Mouse (Mus musculus) forebrain, postnatal 0 days (tissue): ENCODE data around the gene Dusp1. TPM values are rescaled to one million over a fixed set of nuclear protein-coding genes. Genes with fewer than 3 reads are reported as not detected.

Source experiments
- ATAC-seq: fragments of 200-750 bp; cut with Nextera tagmentation; 2 replicates; pipeline ENCODE4 v1.8.0; 2017; ENCODE audit warnings: mild to moderate bottlenecking, moderate library complexity
- DNase-seq: peaks from one replicate; pipeline ENCODE4 v3.0.0-alpha.2; 2015
- H3K27ac ChIP-seq: fragments of 300-500 bp; sonication (generic); 2 replicates; pipeline ENCODE4 v1.5.1; 2014; ENCODE audit warnings: low read depth, mild to moderate bottlenecking, antibody characterized with exemption, low read length, moderate library complexity, mixed read lengths
- H3K27me3 ChIP-seq: fragments of 300-500 bp; sonication (generic); 2 replicates; pipeline ENCODE4 v1.6.1; 2014; ENCODE audit warnings: mild to moderate bottlenecking, low read length, mixed read lengths; ENCODE audit not compliant: insufficient read depth
- H3K36me3 ChIP-seq: fragments of 300-500 bp; sonication (generic); 2 replicates; pipeline ENCODE4 v1.6.1; 2014; ENCODE audit warnings: mild to moderate bottlenecking, moderate library complexity; ENCODE audit not compliant: insufficient read depth
- H3K4me1 ChIP-seq: fragments of 300-500 bp; sonication (generic); 2 replicates; pipeline ENCODE4 v1.6.1; 2014; ENCODE audit warnings: antibody characterized with exemption; ENCODE audit not compliant: insufficient read depth
- H3K4me2 ChIP-seq: fragments of 300-500 bp; sonication (generic); 2 replicates; pipeline ENCODE4 v1.6.1; 2014; ENCODE audit warnings: low read depth, mild to moderate bottlenecking, moderate library complexity
- H3K4me3 ChIP-seq: fragments of 300-500 bp; sonication (generic); 2 replicates; pipeline ENCODE4 v1.5.1; 2014; ENCODE audit warnings: low read depth, low read length, mixed read lengths
- H3K9ac ChIP-seq: fragments of 300-500 bp; sonication (generic); 2 replicates; pipeline ENCODE4 v1.6.1; 2014; ENCODE audit warnings: mild to moderate bottlenecking
- H3K9me3 ChIP-seq: fragments of 300-500 bp; sonication (generic); 2 replicates; pipeline ENCODE4 v1.6.1; 2016; ENCODE audit warnings: low read length
- CTCF ChIP-seq: sonication (generic); IDR thresholded peaks from 2 replicates; pipeline ENCODE4 v1.5.1; 2016; ENCODE audit warnings: antibody characterized with exemption, control low read depth, low read depth
- WGBS: fragments of 180-500 bp; shearing (Covaris S2); extraction: QIAGEN DNeasy Blood & Tissue Kit; methylation state at CpG from one replicate; pipeline ENCODE4 v1.1.7; 2014; 5-methylcytosine and 5-hydroxymethylcytosine counted together
- polyA plus RNA-seq: library from polyadenylated mRNA; unstranded; fragments of >200 nt; fragmentation: Nextera tagmentation; extraction: Ambion mirVana; gene quantifications from 2 replicates; pipeline ENCODE4 v1.2.1, GENCODE M21; 2015
- total RNA-seq: library from RNA; depleted of rRNA; stranded (reverse); fragments of >200 nt; gene quantifications from 2 replicates; pipeline ENCODE4 v1.2.3, GENCODE M21; 2014

Dusp1 gene
- total and polyA plus RNA-seq, 2 experiments from 2014 or later, result 36.0 to 41.0 TPM

DNA sequence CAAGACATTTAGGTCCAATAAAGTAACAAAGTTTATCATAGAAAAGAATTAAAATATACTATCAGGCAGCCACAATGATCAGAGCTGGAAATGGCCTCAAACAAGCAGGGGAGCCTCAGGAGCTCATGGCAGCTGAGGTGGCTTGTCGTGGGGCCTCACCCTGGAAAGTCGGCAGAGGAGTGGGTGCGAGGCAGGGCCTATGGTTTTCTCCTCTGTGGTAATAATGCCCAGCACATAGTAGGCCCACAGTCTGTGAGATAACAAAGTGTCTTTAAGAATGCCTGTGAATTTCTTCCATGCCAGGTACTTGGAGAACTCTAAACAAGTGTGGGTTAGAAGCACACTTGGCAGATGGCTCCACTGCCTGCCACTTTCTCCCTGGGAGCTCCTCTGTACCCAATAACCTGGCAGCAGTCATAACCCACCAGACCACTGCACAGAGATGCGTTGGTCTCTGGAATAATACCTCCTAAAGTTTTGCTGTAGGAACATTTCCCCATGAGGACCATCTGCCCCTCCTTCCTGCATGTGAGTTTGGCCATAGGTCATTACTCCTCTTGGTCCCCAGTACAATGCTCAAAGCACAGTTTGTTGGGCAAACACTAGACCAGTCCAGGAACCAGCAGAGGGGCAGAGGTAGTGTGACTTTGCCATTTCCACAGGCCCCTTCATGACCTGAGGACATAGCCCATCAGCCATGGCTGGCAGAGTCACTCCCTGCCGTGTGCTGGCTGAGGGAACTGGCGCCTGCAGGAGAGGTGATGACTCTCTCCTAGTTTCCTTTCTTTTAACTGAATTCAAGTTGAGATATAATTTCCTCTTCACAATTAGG is 48.3 kb downstream of the Dusp1 start:
- Histone ChIP-seq H3K9me3 (no peaks in the 10 kb centered on the region), H3K27me3 (no peaks in the 10 kb centered on the region), H3K27ac (no peak overlapping the region), H3K4me2 (no peak overlapping the region), H3K36me3 (no peaks in the 10 kb centered on the region), H3K4me3 (no peak overlapping the region), H3K4me1 (no peaks in the 10 kb centered on the region), H3K9ac (no peak overlapping the region)
- 79% methylated on average over 6 of the region's 6 CpGs for WGBS
- no peak for TF ChIP-seq CTCF
- no peak for ATAC-seq
- DNase-seq, result no peak

DNA sequence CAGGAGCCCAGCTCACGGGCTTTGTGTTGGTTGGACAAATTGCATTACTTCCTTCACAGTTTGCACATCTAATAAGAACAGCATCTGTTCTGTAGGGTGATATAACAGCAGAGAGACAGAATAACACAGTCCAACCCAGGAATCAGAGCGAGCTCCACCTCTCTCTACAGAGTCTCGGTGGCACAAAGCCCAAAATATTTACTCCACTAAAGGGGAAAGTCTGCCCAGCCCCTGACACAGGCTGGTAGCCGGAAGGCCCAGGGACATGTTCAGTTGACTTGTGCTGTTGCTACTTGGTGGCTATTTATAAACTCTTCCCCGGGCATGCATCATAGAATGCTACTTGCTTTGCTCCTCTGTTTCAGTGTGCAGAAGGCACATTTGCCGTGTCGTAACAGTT is 49.0 kb downstream of the Dusp1 start:
- Histone ChIP-seq H3K27me3 (no peaks in the 10 kb centered on the region), H3K4me2 (no peak overlapping the region), H3K9ac (no peak overlapping the region), H3K9me3 (no peaks in the 10 kb centered on the region), H3K36me3 (no peaks in the 10 kb centered on the region), H3K4me3 (no peak overlapping the region), H3K4me1 (no peaks in the 10 kb centered on the region), H3K27ac (no peak overlapping the region)
- no peak for ATAC-seq
- 39% methylated on average over 7 of the region's 7 CpGs for WGBS
- no peak for DNase-seq
- no peak for TF ChIP-seq CTCF

DNA sequence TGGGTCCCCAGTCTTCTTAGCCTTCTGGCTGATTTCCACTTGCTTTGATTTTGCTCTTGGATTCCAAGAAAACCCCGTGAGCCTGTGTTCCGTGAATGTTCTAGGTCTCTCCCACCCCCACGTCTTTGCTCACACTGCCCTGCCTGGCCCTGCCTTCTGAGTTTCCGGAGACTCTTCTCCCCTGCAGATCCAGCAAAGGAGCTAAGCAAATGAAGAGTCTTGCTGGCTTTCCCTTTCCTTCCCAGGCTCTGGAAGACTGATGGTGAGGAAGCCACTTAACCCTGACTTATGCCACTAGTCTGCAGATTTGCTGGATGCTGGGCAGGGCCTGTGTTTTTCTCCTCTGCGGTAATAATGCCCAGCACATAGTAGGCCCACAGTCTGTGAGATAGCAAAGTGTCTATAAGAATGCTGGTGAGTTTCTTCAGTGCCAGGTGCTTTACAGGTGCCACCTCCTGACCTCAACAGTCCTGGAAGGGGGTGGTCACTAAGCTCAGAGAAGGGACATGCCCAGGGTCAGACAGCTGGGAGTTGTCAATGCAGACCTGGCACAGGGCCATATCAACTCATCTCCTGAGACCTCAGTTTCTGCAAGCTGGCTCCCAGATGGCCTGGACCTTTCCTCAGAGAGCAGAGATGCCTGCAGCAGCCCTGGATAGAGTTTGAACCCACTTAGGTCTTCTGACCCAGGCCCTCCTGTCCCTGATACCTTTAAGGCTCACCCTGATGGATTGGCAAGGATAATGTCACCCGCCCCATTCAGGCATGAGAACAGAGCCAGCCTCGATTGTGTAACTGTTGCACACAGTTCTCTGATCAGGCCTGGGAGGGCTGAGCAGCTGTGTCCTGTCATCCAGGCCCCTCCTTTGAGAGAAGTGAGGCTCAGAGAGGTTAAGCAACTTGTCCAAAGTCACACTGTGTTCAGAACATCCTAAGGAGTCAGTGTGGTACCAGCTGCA is 49.8 kb downstream of the Dusp1 start:
- Histone ChIP-seq H3K4me2 (no peak overlapping the region), H3K4me1 (no peaks in the 10 kb centered on the region), H3K36me3 (no peaks in the 10 kb centered on the region), H3K4me3 (no peak overlapping the region), H3K9ac (no peak overlapping the region), H3K27me3 (no peaks in the 10 kb centered on the region), H3K9me3 (no peaks in the 10 kb centered on the region), H3K27ac (no peak overlapping the region)
- no peak for ATAC-seq
- DNase-seq, result no peak
- 68% methylated on average over 7 of the region's 7 CpGs for WGBS
- no peak for TF ChIP-seq CTCF

GRCm38 (mm10) chr17:26511256-26511655 is 50.7 kb downstream of the Dusp1 start:
- no peak for TF ChIP-seq CTCF
- no peaks in the 10 kb centered on the region for H3K9me3 ChIP-seq
- H3K36me3 ChIP-seq, result no peaks in the 10 kb centered on the region
- no peak overlapping the region for H3K27ac ChIP-seq
- no peaks in the 10 kb centered on the region for H3K27me3 ChIP-seq
- H3K9ac ChIP-seq, result no peak overlapping the region
- H3K4me3 ChIP-seq, result no peak overlapping the region
- no peak overlapping the region for H3K4me2 ChIP-seq
- ATAC-seq (no peak), DNase-seq (no peak)
- WGBS, result 62% methylated on average over 4 of the region's 4 CpGs
- H3K4me1 ChIP-seq, result peaks cover 7% of the 10 kb centered on the region

DNA sequence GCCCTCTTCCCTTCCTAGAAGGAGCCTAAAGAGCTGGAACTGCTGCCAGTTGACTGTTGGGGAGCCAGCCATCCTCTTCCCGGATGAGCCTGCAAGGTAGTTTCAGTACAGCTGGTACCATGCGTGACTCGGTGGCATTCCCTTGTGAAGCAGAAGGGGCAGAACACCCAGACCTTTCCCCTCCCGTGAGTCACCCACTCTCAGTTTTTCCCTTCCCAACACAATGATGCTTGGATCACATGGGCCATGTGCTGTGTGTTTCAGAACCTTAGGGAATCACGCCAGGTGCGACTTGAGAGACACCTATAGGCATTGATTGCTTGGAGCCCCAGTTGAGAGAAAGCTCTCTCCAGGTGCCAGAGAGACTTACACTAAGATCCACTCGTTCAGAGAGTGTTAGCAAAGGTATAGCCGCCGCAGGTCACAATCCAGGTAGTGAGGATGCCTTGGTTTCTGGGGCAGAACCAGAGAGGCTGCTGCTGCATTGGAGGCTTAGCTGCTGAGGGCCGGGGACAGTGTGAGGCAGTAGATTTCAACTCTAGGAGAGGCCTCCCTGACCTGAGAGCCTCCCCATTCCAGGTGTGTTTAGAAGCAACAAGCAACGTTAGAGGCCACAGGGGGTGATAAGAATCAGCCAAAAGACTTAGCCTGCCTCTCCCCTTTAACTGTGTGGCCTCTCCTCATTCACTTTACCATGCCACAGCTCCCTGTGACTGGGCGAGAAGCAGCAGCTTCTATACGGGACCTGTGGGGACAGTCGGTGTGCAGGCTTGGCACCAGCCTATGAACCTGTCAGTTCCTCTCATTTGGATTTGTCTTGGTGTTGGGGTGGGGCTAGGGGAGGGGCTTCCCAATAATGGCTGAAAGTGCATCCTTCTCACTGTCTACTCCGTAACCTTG is 51.5 kb downstream of the Dusp1 start:
- Histone ChIP-seq H3K27me3 (no peaks in the 10 kb centered on the region), H3K4me3 (no peak overlapping the region), H3K4me2 (no peak overlapping the region), H3K9me3 (no peaks in the 10 kb centered on the region), H3K9ac (no peak overlapping the region), H3K36me3 (no peaks in the 10 kb centered on the region), H3K4me1 (peaks cover 10% of the 10 kb centered on the region), H3K27ac (no peak overlapping the region)
- WGBS, result 78% methylated on average over 15 of the region's 15 CpGs
- no peak for DNase-seq
- ATAC-seq, result no peak
- no peak for TF ChIP-seq CTCF

DNA sequence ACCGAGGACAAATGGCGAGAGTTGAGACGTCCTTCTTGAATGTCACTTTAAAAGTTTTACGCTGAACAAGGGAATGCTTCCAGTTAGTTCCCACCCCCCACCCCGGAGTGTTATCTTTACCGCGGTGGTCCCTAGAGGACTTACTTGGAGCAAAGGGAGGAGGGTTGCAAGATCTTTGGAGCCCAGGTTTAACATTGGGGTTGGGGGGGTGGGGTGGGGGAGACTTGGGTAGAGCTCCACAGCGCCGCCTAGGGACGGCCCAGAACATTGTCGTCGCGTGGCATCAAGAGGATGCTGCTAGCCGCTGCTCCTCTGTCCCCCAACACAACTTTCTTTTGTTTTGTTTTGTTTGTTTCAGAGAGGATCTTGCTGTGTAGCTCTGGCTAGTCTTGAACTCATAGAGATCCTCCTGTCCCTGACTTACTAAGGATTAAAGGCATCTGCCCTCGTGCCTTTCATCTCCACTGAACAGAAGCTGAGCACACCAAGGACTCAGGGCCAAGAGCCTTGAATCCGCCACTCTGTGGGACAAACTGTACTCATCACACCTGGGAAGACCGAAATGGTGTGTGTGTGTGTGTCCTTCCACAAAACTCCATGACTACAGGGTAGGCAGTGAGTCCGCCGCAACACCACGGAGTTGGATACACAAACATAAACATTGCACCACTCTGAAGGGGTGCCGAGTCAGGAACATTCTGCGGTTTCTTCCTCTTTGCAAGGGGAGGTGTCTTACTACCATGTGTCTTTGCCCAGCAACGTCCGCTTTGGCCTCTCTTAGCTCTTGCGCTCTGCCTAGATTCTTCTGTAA is 52.8 kb downstream of the Dusp1 start:
- H3K27me3 ChIP-seq, result no peaks in the 10 kb centered on the region
- H3K9me3 ChIP-seq, result no peaks in the 10 kb centered on the region
- DNase-seq, result peak; percentile 80
- peak overlapping the region; percentile 97 for H3K27ac ChIP-seq
- peak; percentile 5 for ATAC-seq
- H3K4me2 ChIP-seq, result peak overlapping the region; percentile 84
- no peaks in the 10 kb centered on the region for H3K36me3 ChIP-seq
- H3K4me3 ChIP-seq, result peak overlapping the region; percentile 76
- 28% methylated on average over 25 of the region's 25 CpGs for WGBS
- peak; percentile 69 for TF ChIP-seq CTCF
- H3K9ac ChIP-seq, result peak overlapping the region; percentile 98
- peaks cover 21% of the 10 kb centered on the region for H3K4me1 ChIP-seq
